Mouse (Mus musculus): ENCODE measurements around the gene Srgap3.
"Not testable (repeated sequence)": the region's sequence is repeated elsewhere in the genome, so short reads cannot be mapped to it uniquely, and the experiment has no call there.

Srgap3 gene

DNA sequence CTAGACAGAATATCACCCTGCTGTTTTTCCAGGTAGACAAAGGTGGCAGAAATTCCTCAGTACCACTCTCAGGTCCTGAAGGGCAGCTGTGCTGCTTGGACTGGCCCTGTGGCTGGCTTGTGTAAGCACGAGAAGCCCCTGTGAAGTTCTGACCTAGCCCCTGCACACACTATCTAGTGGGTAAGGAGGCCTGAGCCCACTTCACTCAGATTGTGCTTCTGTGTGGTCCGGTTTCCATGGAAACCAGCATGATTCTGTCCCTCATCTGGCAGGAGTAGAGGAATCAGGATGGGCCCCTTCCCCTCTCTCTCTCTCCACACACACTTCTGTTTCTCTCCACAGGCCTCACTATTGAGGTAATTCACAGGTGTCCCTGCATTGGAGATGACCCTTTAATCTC is 212.0 kb downstream of the Srgap3 start:
- DNase-seq, result no peak

DNA sequence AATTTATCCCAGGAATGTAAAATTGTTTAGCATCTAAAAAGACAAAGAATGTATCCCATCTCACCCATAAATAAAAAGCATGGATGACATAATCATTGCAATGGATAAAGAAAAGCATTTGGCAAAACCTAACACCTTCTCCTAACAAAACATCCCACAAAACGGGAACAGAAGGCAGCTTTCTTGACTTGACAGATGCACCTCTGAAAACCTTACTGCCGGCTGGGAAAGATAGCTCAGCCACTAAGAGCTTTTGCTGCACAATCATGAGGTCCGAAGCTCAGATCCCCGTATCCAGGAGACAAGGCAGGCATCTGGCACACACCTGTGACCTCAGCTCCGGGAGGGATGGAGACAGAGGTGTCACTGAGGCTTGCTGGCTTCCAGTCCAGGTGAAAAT is 213.1 kb downstream of the Srgap3 start:
- no peak for DNase-seq

GRCm38 (mm10) chr6:112732434-112732833 is 214.6 kb downstream of the Srgap3 start:
- DNase-seq, result no peak

GRCm38 (mm10) chr6:112731386-112731785 is 215.7 kb downstream of the Srgap3 start:
- peak in 1 of 2 experiments; percentile 21 for DNase-seq

GRCm38 (mm10) chr6:112728760-112729422 is 218.2 kb downstream of the Srgap3 start:
- DNase-seq, result no peak

GRCm38 (mm10) chr6:112725468-112725867 is 221.6 kb downstream of the Srgap3 start:
- no peak for DNase-seq

DNA sequence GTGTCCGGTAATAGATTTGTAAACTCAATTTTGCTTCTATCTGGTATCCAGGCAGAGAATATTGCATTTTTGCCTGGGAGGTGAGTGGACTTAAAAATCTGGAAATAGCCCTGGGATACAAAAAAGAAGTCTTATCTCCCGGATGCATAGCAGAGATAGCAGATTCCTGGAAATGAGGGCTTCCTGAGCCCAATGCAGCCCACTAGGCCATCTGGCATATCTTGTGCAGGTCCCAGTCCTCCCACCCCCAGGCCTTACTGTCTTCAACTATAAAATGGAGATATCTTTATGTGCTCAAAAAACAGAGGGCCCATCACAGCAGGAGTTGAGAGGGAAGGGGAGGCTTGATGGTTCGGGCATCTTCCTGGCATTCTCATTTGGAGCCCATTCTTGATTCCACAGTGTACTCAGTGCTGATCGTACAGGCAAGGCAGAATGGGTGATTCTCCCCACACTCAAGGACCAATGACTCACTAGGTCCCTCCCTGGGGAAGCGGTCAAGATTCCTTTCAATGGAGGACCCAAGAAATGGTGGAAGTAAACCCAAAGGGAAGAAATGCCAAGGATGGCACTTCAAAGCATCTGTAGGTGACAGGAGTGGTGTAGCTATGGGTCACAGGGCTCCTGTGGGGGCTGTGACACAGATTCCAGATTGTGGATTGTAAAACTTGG is 226.5 kb downstream of the Srgap3 start:
- no peak for DNase-seq

- no peak for DNase-seq
Observed at GRCm38 (mm10) chr6:112719983-112720382, 227.1 kb downstream of the Srgap3 start.

GRCm38 (mm10) chr6:112717168-112717567 is 229.9 kb downstream of the Srgap3 start:
- DNase-seq, result peak; percentile 37 to 58

DNA sequence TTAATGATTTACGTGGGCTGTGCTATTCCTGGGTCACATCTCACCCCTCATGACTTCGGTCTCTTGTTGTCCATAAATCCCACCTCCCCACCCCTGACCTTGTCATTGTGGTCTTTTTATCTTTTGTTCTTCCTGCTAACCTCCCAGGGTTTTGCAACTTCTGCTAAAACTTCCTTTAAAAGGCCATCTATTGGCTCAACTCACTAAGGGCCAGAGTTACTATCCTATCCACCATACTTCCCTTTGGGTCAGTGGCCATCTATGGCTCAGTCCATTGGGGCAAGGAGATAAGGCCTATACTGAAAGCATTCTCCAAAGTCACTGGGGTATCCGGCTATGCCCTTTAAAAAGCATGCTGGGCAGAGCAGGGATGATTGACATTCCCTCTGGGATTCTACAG is 233.1 kb downstream of the Srgap3 start:
- no peak for DNase-seq

DNA sequence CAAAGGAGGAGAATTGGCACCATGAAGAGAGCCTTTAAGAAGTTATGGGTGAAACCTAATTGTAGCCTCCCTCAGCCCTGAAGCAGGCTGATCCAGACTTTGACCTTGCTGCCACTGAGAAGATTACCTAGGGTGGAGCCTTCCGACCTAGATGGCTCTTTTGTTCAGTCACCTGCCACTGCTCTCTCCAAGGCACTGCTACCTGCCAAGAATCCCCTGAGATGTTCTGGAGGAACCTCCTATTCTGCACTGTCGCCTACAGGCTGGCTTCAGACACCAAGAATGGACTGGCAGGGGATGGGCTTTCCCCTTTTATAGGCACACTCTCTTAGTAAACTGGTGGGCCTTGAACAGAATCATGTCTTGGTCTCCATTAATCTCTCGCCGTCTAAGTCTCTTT is 244.8 kb downstream of the Srgap3 start:
- not testable (repeated sequence) for DNase-seq

DNA sequence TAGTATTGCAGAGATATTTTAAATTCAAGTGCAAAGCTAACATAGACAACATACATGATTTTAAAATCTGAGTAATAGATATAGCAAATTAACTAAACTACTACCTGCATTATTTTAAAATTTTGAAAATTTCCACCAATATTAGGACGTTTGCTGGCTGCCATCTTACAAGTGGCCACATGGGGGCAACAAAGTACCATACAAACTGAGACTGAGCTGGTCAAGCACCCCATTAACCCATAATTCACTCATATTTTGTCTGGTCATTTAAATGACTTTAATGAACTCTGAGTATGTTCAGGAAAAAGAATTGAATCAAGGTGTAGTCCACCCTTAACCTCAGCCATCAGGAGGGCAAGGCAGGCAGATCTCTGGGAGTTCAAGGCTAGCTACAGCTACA is 246.7 kb downstream of the Srgap3 start:
- peak; percentile 69 to 76 for DNase-seq

DNA sequence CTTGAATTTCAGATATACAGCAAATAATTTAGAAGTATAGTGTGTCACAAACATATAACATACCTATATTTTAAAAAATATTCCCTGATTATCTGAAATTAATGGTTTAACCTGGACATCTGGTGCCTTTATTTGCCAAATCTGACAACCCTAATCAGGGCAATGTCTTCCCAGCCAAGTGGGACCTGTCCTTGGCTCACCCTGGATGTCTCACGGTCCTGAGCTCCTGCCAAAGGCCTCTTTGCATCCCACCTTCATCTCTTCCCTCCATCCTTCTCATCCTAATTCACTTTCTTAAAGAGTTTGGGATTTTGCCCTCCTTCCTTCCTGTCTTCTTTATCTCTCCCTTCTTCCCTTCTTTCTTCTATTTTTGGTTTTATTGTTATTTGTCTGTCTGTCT is 248.0 kb downstream of the Srgap3 start:
- DNase-seq, result no peak

GRCm38 (mm10) chr6:112696056-112696950 is 250.8 kb downstream of the Srgap3 start, which contains the start of gene Rad18:
Gene Rad18, minus strand, starts transcription at chr6:112696686.
- DNase-seq, result peak; percentile 79 to 82

GRCm38 (mm10) chr6:112694492-112694891 is 252.6 kb downstream of the Srgap3 start:
- DNase-seq, result no peak

DNA sequence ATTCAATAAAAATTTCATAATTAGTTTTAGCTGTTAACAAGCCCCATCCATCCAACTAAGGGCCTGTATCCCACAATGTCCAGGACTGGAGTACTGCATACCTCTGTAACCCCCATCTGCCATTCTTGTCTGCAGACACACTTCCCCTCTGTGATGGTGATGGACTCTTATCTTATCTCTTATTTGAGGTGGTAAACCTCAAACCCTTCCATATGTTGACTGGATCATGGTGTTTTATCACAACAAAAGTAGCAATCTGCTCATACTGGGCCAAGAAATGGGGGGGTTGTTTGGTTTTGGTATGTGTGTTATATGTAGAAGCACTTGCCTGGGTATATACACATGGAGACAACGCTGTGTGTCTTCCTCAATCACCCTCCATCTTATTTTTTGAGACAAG is 255.5 kb downstream of the Srgap3 start:
- DNase-seq, result no peak

GRCm38 (mm10) chr6:112688033-112688432 is 259.0 kb downstream of the Srgap3 start:
- no peak for DNase-seq

DNA sequence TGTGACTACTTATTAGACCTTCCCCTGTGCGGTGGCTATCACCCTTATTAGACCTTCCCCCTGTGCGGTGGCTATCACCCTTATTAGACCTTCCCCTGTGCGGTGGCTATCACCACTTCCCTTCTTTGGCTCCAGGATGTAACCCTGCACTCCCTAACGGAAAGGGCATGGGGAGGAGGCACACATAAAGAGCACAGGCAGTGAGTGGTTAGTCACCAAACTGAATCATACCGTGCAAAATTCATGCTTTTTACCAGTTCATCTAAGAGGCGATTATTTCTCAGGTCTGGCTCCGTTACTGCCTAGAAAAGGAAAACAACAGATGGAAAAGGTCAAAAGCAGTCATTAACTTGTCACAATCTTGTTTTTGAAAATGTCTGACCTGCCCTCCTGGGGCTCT is 260.6 kb downstream of the Srgap3 start:
- DNase-seq, result no peak

DNA sequence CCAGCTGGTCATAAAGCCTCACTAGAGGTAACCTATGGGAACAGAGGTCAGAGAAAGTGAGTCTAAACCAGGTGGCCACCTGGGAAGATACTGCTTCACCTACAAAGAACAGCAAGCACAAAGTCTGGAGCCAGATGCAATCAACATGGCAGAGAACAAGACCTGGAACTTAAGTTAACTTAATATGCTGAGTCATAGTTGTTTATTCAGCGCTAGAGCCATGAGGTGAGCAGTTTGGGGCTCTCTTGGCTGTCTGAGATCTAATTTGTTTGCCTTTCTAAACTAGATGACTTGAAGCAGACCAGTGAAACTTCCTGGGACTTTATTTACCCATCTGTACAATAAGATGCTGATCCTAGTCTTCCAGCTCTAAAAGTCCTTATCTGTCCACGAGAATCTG is 263.0 kb downstream of the Srgap3 start:
- DNase-seq, result no peak

All from cerebellum, postnatal 36 days (tissue).